Mouse (Mus musculus) ovary, postnatal 14 days (tissue): ENCODE measurements around the gene Gm47996.
"Not testable (repeated sequence)": the region's sequence is repeated elsewhere in the genome, so short reads cannot be mapped to it uniquely, and the experiment has no call there.

Source experiments
- DNase-seq: peaks from one replicate; pipeline ENCODE4 v3.0.0; 2022; ENCODE audit warnings: low spot score

Gm47996 gene

GRCm38 (mm10) chr1:151208493-151208892, 1.4 kb upstream of the Gm47996 start:
- DNase-seq: not testable (repeated sequence)

DNA sequence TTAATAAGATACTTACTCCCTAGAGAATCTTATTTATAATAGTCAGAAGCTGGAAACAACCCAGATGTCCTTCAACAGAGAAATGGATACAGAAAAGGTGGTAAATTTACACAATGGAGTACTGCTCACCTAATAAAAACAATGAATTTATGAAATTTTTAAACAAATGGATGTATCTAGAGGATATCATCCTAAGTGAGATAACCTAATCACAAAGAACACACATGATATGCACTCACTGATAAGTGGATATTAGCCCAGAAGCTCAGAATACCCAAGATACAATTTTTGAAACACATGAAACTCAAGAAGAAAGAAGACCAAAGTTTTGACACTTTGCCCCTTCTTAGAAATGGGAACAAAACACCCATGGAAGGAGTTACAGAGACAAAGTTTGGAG, 987 bp upstream of the Gm47996 start:
- DNase-seq: not testable (repeated sequence)

- not testable (repeated sequence) for DNase-seq
Measured at GRCm38 (mm10) chr1:151211666-151212065, 1.7 kb downstream of the Gm47996 start.

GRCm38 (mm10) chr1:151214862-151215261, 4.9 kb downstream of the Gm47996 start:
- DNase-seq: no peak

- DNase-seq: no peak
Measured at GRCm38 (mm10) chr1:151215985-151216384, 6.1 kb downstream of the Gm47996 start.

DNA sequence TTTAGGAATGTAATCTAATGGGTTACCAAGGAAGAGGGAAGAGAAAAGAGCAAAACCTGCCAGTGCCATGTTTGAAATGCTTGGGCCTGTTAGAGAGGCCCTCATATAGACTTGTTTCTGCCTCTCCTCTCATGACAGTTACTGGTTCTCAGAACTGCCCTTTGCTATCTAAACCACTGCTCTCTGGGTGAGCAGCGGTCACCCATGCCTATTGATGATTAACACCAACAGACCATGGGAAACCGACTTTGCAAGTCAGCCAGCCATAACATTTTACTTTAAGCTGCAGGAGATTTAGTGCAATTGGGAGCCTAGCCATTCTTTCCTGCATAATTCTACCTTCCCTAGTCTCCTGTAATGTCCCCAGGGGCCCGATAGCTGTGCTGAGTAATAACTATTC, 6.5 kb downstream of the Gm47996 start:
- no peak for DNase-seq

GRCm38 (mm10) chr1:151219045-151219444, 9.1 kb downstream of the Gm47996 start:
- no peak for DNase-seq

DNA sequence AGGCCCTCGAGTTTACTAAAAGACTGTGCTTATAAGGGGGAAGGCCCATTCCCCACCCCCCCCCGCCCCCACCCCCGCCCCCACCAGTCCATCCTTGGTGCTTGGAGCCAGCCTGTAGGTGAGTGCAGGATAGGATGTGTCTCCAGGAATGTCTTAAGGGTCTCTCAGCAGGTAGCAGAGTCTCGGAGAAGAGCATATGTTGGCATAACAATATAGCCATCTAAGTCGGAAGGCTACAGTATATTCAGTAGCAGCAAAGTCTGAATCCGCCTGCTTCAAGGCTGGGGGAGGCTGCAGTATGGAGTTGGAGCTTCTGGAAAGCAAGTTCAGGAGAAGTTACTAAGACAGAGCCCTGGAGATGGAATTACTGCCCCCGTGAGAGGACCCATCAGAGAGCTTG, 10.2 kb downstream of the Gm47996 start:
- DNase-seq: no peak

DNA sequence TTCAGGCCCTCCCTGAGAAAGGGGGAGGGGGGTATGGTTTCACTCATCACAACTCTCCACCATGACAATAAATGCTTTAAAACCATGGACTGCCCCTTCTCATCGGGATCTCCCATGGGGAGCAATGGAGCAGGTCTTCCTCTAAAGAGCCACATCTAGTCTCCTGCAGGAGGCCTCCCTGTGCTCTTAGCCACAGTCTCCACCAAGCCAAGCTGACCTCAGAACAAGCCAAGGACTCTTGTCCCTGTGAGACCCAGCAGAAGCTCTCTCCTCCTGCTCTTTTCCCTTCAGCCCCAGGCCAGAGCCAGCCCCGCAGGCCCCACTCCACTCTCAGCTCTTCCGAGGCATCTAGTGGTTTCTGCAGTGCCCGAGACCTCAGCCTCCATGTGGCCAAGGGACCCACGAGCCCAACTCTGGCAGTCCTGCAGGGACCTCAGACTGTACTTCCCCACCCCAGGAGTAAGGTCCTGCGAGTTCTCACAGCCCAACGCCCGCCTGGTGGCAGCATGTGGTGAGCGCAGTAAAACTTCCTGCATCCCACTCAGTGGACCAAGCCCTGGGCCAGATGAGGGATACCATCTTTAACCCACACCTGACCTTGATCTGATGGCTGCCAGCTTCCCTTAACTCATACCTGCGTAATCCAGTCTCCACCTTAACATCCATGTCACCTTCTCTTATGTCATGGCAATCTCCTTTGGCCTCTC, 12.8 kb downstream of the Gm47996 start:
- no peak for DNase-seq

DNA sequence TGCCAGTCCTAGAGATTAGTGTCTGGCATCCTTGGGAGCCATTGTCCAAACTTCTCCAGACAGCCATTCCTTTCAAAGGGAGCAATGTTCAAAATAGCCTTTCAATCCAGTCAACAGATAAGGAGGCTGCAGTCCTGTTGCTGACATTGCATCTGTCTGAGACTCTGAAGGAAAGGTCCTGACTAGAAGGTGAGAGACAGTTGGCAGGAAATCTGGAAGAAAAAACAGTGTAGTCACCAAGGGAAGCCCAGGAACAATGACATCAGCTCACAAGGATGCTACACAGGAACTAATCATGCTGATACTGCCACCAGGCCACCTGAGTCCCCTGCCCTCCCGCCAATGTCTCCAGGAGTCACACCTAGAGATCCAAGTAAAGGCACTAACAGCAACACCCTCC, 13.4 kb downstream of the Gm47996 start:
- no peak for DNase-seq

GRCm38 (mm10) chr1:151224536-151224935, 14.6 kb downstream of the Gm47996 start:
- DNase-seq: no peak

DNA sequence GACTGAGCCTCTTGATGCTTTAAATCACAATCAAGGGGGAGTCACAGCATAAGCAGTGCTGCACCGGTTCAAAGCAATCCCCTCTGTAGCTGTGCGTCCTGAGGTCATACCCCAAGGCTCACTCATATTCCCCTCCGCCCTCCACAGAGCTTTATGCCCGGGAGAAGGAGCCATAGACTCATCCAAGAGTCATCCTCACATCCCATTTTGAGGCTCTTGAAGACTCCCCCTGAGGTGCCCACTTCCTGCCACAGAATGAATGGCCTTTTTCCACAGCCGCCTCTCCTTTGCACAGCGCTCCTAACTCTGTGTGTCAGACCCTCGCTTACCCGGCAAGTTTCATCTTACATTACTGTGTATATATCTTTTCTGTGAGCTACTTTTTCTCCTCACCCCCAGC, 17.6 kb downstream of the Gm47996 start:
- DNase-seq: no peak

GRCm38 (mm10) chr1:151228320-151228989, 18.5 kb downstream of the Gm47996 start:
- no peak for DNase-seq

GRCm38 (mm10) chr1:151232346-151232745, 22.4 kb downstream of the Gm47996 start:
- DNase-seq: no peak

DNA sequence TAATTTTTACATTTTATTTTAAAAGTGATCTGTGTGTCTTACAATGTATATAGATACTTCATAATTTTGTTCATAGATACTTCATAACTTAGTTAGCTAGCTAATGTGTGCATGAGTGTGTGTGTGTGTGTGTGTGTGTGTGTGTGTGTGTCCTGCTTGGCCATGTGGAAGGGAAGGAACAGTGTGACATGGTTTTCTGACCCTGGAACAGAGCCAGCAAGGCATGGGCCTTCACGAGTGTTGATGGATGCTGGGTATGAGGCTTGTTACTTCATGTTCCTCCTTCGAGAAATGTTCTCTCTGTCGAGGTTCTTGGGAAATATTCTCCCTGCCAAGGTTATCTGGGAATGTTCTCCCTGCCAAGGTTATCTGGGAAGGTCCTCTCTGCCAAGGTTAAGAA, 23.8 kb downstream of the Gm47996 start:
- no peak for DNase-seq

DNA sequence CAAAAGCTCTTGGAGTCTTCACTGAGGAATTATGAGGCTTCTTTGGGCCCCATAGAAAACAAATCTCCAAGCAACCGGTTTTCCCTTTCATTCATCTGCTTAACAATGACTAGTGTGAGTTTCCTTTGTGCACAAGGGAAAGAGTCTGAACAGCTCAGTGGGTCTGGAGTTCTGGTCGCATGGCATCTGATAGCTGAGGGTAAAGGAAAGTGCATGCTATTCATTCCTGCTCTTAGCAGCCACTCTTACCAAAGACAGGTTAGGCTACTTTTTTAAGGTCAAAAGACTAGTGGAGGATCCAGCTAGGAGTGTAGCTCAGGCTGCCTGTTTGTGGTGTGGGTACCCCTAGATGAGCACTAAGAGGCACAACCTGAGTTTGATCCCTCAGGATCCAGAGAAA, 25.6 kb downstream of the Gm47996 start:
- DNase-seq: no peak

DNA sequence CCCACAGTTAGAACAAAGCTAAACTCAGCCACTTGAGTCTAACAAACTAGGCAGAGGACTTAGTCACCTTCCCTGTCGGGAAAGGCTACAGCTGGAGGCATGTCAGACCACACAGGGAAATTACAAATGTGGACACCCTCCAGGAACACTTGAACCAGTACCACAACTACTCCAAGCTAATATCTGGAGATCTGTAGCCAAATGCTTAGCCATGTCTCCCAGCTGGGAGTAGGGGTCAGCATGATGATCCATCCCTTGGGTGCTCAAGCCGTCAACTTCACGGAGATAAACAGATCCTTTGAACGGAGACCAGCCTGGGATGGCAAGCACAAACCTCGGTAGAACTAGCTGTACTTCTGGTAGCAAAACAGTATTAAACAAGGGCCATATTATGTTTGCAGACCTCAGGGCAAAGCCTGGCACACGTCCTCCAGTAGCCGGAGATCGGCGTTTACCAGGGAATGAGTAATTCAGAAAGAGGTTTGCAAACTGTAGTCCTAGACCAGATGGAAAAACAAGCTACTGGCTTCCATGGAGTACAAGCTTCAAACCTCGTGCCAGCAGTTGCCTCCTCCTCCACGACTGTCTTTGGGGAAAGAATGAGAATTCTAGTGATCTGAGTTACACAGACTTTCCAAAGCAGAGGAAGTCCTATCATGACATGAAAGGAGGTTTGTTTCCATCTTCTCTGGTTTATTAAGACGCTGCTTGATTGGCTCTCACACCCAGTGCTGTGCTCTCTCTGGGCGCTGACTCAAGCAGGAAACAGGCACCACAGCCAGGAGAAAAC, 26.4 kb downstream of the Gm47996 start:
- DNase-seq: peak; percentile 29

- no peak for DNase-seq
Measured at GRCm38 (mm10) chr1:151237780-151238179, 27.8 kb downstream of the Gm47996 start.

GRCm38 (mm10) chr1:151243332-151243731, 33.4 kb downstream of the Gm47996 start:
- DNase-seq: no peak

GRCm38 (mm10) chr1:151244013-151244412, 34.1 kb downstream of the Gm47996 start:
- no peak for DNase-seq

- DNase-seq: no peak
Measured at GRCm38 (mm10) chr1:151244761-151245160, 34.8 kb downstream of the Gm47996 start.

DNA sequence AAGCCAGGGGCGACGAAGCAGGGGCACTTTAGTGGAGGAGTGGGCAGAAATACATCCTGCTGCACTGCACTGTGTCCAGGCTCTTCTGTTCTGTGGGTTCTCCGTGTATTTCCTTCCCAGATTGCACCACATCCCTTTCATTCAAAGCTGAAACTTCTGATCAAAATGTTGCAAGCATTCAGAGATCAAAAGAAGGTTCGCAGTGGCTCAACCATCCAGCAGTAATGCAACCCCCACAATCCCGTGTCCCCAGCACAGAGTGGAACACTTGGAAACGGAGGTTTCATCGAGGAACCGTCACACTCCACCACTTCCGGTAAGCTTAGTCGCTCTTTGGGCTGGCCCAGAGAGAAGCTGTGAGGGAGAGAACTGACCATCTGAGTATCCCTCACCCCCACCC, 35.2 kb downstream of the Gm47996 start:
- DNase-seq: no peak

DNA sequence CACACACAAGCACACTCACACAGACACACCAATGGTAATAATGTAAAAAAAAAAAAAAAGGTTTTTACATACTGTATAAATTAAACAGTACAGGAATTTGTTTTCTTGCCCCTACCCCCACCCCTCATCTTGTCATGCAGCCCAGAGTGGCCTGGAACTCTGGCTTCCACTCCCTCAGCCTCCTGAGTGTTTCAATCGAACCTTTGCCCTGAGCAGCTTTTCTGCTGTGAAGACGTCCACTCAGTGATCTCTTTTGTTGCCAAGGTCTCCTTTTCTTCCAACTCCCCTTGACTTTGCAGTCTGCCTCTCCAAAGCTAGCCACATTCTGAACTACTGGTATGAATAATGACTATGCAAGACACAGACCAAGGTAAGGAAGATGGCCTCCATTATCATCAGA, 35.9 kb downstream of the Gm47996 start:
- DNase-seq: no peak
